Mouse (Mus musculus) lung, embryonic 14.5 days (tissue): ENCODE results near the gene Fam117b. TPM values are rescaled to one million over a fixed set of nuclear protein-coding genes. Genes with fewer than 3 reads are reported as not detected.
A peak's percentile ranks its signal among the peaks of the same experiment; 100 is the strongest.

Source experiments
- ATAC-seq: fragments of 200-750 bp; cut with Nextera tagmentation; 2 replicates; pipeline ENCODE4 v1.8.0; 2017; ENCODE audit warnings: mild to moderate bottlenecking, moderate TSS enrichment, moderate library complexity; ENCODE audit not compliant: insufficient read depth
- DNase-seq: peaks from one replicate; pipeline ENCODE4 v3.0.0-alpha.2; 2015
- H3K27ac ChIP-seq: fragments of 300-500 bp; sonication (generic); 2 replicates; pipeline ENCODE4 v1.5.1; 2014; ENCODE audit warnings: low read depth, mild to moderate bottlenecking, moderate library complexity
- H3K27me3 ChIP-seq: fragments of 300-500 bp; sonication (generic); 2 replicates; pipeline ENCODE4 v1.6.1; 2014; ENCODE audit warnings: low read length, control low read depth; ENCODE audit not compliant: insufficient read depth
- H3K36me3 ChIP-seq: fragments of 300-500 bp; sonication (generic); 2 replicates; pipeline ENCODE4 v1.6.1; 2014; ENCODE audit warnings: control low read depth; ENCODE audit not compliant: insufficient read depth
- H3K4me1 ChIP-seq: fragments of 300-500 bp; sonication (generic); 2 replicates; pipeline ENCODE4 v1.6.1; 2014; ENCODE audit warnings: antibody characterized with exemption, control low read depth; ENCODE audit not compliant: insufficient read depth
- H3K4me2 ChIP-seq: fragments of 300-500 bp; sonication (generic); 2 replicates; pipeline ENCODE4 v1.6.1; 2014; ENCODE audit warnings: mild to moderate bottlenecking
- H3K4me3 ChIP-seq: fragments of 300-500 bp; sonication (generic); 2 replicates; pipeline ENCODE4 v1.5.1; 2014; ENCODE audit warnings: low read depth, low read length
- H3K9ac ChIP-seq: fragments of 300-500 bp; sonication (generic); 2 replicates; pipeline ENCODE4 v1.6.1; 2014
- H3K9me3 ChIP-seq: fragments of 300-500 bp; sonication (generic); 2 replicates; pipeline ENCODE4 v1.6.1; 2016; ENCODE audit warnings: low read depth, low read length, control low read depth
- CTCF ChIP-seq: IDR thresholded peaks from 2 replicates; pipeline ENCODE4 v1.5.1; 2016; ENCODE audit warnings: antibody characterized with exemption, low read depth
- WGBS: fragments of 180-500 bp; shearing (Covaris S2); extraction: QIAGEN DNeasy Blood & Tissue Kit; methylation state at CpG from one replicate; pipeline ENCODE4 v1.1.7; 2014; 5-methylcytosine and 5-hydroxymethylcytosine counted together
- polyA plus RNA-seq: library from polyadenylated mRNA; unstranded; fragments of >200 nt; fragmentation: Nextera tagmentation; extraction: Ambion mirVana; gene quantifications from 2 replicates; pipeline ENCODE4 v1.2.1, GENCODE M21; 2014

Gene Fam117b
- polyA plus RNA-seq = 18.7 TPM in 2 replicates

GRCm38 (mm10) chr1:59912413-59913157, at the start of gene Fam117b:
TSS of gene Fam117b (plus strand) at chr1:59913006.
- no peaks in the 10 kb centered on the region for H3K9me3 ChIP-seq
- peak within 1 kb of the TSS; percentile 92 for H3K27ac ChIP-seq
- H3K4me1 ChIP-seq = 0 out of 2 replicates have a peak, but pooled peaks cover 10% of the 10 kb centered on the region

DNA sequence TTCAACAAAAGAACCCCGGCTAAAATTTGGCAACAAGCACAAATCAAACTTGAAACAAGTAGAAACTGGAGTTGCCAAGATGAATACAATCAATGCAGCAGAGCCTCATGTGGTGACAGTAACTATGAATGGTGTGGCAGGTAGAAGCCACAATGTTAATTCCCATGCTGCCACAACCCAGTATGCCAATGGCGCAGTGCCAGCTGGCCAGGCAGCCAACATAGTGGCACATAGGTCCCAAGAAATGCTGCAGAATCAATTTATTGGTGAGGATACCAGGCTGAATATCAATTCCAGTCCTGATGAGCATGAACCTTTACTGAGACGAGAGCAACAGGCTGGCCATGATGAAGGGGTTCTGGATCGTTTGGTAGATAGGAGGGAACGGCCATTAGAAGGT, 44.8 kb upstream of the Fam117b start:
- no peak for ATAC-seq
- TF ChIP-seq CTCF = no peak
- no peaks in the 10 kb centered on the region for H3K27me3 ChIP-seq
- no peak overlapping the region for H3K4me2 ChIP-seq
- DNase-seq = no peak
- 90% methylated on average over 5 of the region's 5 CpGs for WGBS
- H3K4me1 ChIP-seq = no peaks in the 10 kb centered on the region
- no peak overlapping the region for H3K9ac ChIP-seq
- no peak overlapping the region for H3K4me3 ChIP-seq
- H3K9me3 ChIP-seq = no peaks in the 10 kb centered on the region
- no peak overlapping the region for H3K27ac ChIP-seq
- peaks cover 63% of the 10 kb centered on the region for H3K36me3 ChIP-seq

More at GRCm38 (mm10) chr1:59912413-59913157, at the start of gene Fam117b:
- peak; percentile 24 for TF ChIP-seq CTCF
- DNase-seq = peak; percentile 100
- under 1% methylated on average over 71 of the region's 72 CpGs for WGBS
- Histone ChIP-seq H3K4me3 (peak within 1 kb of the TSS; percentile 98), H3K4me2 (peak within 1 kb of the TSS; percentile 78), H3K27me3 (no peaks in the 10 kb centered on the region), H3K9ac (peak within 1 kb of the TSS; percentile 91), H3K36me3 (no peaks in the 10 kb centered on the region)
- ATAC-seq = peak; percentile 97

GRCm38 (mm10) chr1:59874023-59874422, 38.8 kb upstream of the Fam117b start:
- no peaks in the 10 kb centered on the region for H3K9me3 ChIP-seq
- H3K27ac ChIP-seq = no peak overlapping the region
- no peak overlapping the region for H3K4me3 ChIP-seq
- peak; percentile 34 for TF ChIP-seq CTCF
- no peak for ATAC-seq
- H3K9ac ChIP-seq = no peak overlapping the region
- DNase-seq = no peak
- 79% methylated on average over 3 of the region's 3 CpGs for WGBS
- H3K36me3 ChIP-seq = peaks cover 49% of the 10 kb centered on the region; the same call in 1 of the 2 replicates
- no peak overlapping the region for H3K4me2 ChIP-seq
- no peaks in the 10 kb centered on the region for H3K27me3 ChIP-seq
- H3K4me1 ChIP-seq = no peaks in the 10 kb centered on the region

DNA sequence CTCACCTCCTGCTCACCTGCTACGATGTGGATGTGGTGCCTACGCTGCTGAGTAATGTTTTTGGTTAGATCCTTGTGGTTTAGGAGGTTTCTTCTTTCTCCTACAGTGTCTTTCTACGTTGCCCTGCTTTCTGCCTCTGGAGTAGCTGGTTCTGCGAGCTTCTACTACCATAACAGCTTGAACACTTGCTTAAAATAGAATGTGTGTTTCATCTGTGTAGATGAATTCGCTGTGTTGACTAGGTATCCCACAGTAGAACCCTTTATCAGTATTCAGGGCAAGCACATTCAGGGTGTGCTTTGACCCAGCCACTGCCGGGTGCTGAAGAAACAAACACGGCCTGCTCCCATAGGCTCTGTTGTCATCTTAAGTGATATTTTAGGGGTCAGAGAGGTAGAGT, 34.7 kb upstream of the Fam117b start:
- DNase-seq = no peak
- WGBS = 85% methylated on average over 7 of the region's 7 CpGs
- H3K27ac ChIP-seq = no peak overlapping the region

GRCm38 (mm10) chr1:59883349-59884134, 29.3 kb upstream of the Fam117b start:
- no peak overlapping the region for H3K4me2 ChIP-seq
- WGBS = 33% methylated on average over 3 of the region's 3 CpGs

More for the DNA sequence above, 34.7 kb upstream of the Fam117b start:
- Histone ChIP-seq H3K27me3 (no peaks in the 10 kb centered on the region), H3K4me2 (no peak overlapping the region), H3K36me3 (peaks cover 33% of the 10 kb centered on the region; the same call in 1 of the 2 replicates), H3K9ac (no peak overlapping the region), H3K4me3 (no peak overlapping the region), H3K9me3 (no peaks in the 10 kb centered on the region), H3K4me1 (no peaks in the 10 kb centered on the region)
- no peak for TF ChIP-seq CTCF
- no peak for ATAC-seq

GRCm38 (mm10) chr1:59886899-59887298, 25.9 kb upstream of the Fam117b start:
- DNase-seq (no peak), ATAC-seq (no peak)
- WGBS = 57% methylated on average over 4 of the region's 4 CpGs
- no peak overlapping the region for H3K9ac ChIP-seq
- H3K4me3 ChIP-seq = no peak overlapping the region
- H3K4me1 ChIP-seq = no peaks in the 10 kb centered on the region
- no peak for TF ChIP-seq CTCF
- no peak overlapping the region for H3K4me2 ChIP-seq
- H3K36me3 ChIP-seq = no peaks in the 10 kb centered on the region
- H3K27ac ChIP-seq = no peak overlapping the region
- no peaks in the 10 kb centered on the region for H3K9me3 ChIP-seq
- H3K27me3 ChIP-seq = no peaks in the 10 kb centered on the region

More at GRCm38 (mm10) chr1:59883349-59884134, 29.3 kb upstream of the Fam117b start:
- H3K27me3 ChIP-seq = no peaks in the 10 kb centered on the region
- ATAC-seq = no peak
- H3K4me3 ChIP-seq = no peak overlapping the region
- peaks cover 9% of the 10 kb centered on the region; the same call in 1 of the 2 replicates for H3K36me3 ChIP-seq
- no peaks in the 10 kb centered on the region for H3K9me3 ChIP-seq
- no peak overlapping the region for H3K27ac ChIP-seq
- TF ChIP-seq CTCF = peak; percentile 93
- H3K4me1 ChIP-seq = no peaks in the 10 kb centered on the region
- DNase-seq = peak; percentile 89
- no peak overlapping the region for H3K9ac ChIP-seq

GRCm38 (mm10) chr1:59888018-59888417, 24.8 kb upstream of the Fam117b start:
- no peak for DNase-seq

More at GRCm38 (mm10) chr1:59888018-59888417, 24.8 kb upstream of the Fam117b start:
- no peak overlapping the region for H3K4me3 ChIP-seq
- ATAC-seq = no peak
- H3K9me3 ChIP-seq = no peaks in the 10 kb centered on the region
- TF ChIP-seq CTCF = no peak
- no peaks in the 10 kb centered on the region for H3K4me1 ChIP-seq
- H3K27ac ChIP-seq = no peak overlapping the region
- no peak overlapping the region for H3K4me2 ChIP-seq
- H3K36me3 ChIP-seq = no peaks in the 10 kb centered on the region
- no peaks in the 10 kb centered on the region for H3K27me3 ChIP-seq
- H3K9ac ChIP-seq = no peak overlapping the region
